Mouse (Mus musculus): ENCODE measurements around the gene Pcdh7.
"Not testable (repeated sequence)": the region's sequence is repeated elsewhere in the genome, so short reads cannot be mapped to it uniquely, and the experiment has no call there.

Pcdh7 gene

GRCm38 (mm10) chr5:57717906-57718875, at the start of gene Pcdh7:
Pcdh7 (plus strand) TSS chr5:57717967.
- DNase-seq (ENCODE audit: low spot score in 2 of 2) = peak; percentile 83 to 86

GRCm38 (mm10) chr5:57676970-57677369, 40.8 kb upstream of the Pcdh7 start:
- not testable (repeated sequence) for DNase-seq (ENCODE audit: low spot score in 2 of 2)

DNA sequence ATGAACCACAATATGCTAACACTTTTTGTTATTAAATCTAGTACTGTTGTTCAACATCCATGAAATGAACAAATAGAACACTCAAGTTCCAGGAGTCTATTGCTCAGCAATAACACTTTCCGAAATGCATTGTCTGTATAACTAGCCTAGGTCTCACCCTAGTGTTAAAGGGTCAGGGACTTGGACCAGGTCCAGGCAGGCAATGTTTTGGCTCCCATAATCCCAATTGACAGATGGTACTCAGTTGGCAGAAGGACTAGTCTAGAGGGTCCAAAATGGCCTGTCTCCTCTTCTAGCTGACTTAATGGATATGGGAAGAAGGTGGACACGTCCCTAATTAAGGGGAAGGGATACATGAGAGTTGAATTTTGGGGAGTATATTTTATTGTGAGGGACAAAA, 9.4 kb upstream of the Pcdh7 start:
- DNase-seq (ENCODE audit: low spot score in 2 of 2) = no peak

DNA sequence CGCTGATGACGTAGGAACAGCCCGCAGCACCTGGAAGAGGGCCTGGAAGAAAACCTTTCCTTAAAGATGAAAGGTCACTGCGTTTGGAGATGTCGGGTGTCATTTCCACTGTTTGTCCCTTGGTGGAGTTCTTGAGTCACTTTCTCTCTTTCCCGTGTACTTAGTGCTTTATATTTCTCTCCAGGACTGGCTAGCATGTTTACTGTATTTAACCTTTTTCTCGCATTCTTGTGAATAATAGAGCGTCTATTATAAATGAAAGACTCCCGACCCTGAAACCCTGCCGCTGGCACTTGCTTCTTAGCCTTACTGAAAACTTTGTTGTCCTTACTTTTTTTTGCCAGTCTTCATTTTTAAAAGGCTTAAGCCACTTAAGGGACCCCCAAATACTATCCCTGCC, 3.8 kb upstream of the Pcdh7 start:
- peak; percentile 37 to 41 for DNase-seq (ENCODE audit: low spot score in 2 of 2)

GRCm38 (mm10) chr5:57714621-57715523, 2.9 kb upstream of the Pcdh7 start:
- DNase-seq (ENCODE audit: low spot score in 2 of 2) = peak; percentile 86 to 90

- peak; percentile 91 to 94 for DNase-seq (ENCODE audit: low spot score in 2 of 2)
These were observed 2.0 kb upstream of the Pcdh7 start for GRCm38 (mm10) chr5:57715524-57716400.

- DNase-seq (ENCODE audit: low spot score in 2 of 2) = peak; percentile 63 to 72
These were observed 1.1 kb upstream of the Pcdh7 start for GRCm38 (mm10) chr5:57716421-57717237.

DNA sequence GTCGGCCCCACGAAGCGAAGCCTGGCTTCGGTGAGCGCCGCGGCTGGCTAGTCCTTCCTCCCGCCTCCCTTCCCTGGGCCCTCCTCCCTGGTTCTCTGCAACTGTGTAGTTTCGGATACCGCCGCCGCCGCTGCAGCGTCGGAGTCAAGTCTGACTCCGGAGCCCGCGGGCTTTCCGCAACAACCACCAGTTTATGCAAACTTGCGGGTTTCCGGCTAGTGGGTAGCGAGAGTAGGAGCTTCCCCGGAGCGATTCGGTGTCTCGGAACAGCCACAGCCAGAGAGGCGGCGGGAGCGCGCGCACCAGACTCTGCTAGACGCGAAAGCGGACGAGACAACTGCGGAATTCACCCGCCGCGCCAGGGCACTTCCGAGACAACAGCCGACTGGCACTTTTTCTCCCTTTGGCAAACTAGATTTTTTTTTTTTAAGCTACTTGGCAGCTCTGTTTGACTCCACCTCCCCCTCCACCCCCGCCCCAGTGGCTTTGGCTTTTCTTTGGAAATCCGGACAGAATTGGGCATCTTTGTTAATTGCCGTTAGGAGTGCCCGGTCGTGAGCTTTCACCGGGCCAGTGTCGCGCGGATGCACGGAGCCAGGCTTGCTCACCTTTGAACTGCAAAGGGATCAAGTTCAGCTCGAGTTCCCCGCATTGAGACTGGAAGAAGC, 395 bp upstream of the Pcdh7 start:
- DNase-seq (ENCODE audit: low spot score in 2 of 2) = peak; percentile 83 to 84

DNA sequence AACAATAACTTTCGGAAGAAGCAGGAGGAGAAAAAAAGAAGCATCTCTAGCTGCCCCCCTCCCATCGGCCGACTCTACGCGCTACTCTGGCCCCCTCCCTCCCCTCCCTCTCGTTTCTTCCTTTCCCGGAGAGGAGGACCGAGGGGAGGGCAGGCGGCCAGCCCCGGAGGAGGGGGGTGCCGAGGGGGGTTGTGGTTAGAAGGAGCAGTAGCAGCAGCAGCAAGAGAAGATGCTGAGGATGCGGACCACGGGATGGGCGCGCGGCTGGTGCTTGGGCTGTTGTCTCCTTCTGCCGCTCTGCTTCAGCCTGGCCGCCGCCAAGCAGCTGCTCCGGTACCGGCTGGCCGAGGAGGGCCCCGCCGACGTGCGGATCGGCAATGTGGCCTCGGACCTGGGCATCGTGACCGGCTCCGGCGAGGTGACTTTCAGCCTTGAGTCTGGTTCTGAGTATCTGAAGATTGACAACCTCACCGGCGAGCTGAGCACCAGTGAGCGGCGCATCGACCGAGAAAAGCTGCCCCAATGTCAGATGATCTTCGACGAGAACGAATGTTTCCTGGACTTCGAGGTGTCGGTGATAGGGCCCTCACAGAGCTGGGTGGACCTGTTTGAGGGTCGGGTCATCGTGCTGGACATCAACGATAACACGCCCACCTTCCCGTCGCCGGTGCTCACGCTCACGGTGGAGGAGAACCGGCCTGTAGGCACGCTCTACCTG, 1.3 kb downstream of the Pcdh7 start:
- DNase-seq (ENCODE audit: low spot score in 2 of 2) = peak; percentile 87

DNA sequence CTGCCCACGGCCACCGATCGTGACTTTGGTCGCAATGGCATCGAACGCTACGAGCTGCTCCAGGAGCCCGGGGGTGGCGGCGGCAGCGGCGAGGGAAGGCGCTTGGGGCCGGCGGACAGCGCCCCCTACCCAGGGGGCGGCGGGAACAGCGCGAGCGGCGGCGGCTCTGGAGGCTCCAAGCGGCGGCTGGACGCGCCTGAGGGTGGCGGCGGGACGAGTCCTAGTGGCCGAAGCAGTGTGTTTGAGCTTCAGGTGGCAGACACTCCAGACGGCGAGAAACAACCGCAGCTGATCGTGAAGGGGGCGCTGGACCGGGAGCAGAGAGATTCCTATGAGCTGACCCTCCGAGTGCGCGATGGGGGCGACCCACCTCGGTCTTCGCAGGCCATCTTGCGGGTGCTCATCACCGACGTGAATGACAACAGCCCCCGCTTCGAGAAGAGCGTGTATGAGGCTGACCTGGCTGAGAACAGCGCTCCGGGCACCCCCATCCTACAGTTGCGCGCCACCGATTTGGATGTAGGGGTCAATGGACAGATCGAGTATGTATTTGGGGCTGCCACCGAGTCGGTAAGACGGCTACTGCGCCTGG, 1.9 kb downstream of the Pcdh7 start:
- DNase-seq (ENCODE audit: low spot score in 2 of 2) = peak; percentile 75 to 82

- DNase-seq (ENCODE audit: low spot score in 2 of 2) = peak in 1 of 2 experiments; percentile 40
These were observed 2.6 kb downstream of the Pcdh7 start for GRCm38 (mm10) chr5:57720206-57720880.

DNA sequence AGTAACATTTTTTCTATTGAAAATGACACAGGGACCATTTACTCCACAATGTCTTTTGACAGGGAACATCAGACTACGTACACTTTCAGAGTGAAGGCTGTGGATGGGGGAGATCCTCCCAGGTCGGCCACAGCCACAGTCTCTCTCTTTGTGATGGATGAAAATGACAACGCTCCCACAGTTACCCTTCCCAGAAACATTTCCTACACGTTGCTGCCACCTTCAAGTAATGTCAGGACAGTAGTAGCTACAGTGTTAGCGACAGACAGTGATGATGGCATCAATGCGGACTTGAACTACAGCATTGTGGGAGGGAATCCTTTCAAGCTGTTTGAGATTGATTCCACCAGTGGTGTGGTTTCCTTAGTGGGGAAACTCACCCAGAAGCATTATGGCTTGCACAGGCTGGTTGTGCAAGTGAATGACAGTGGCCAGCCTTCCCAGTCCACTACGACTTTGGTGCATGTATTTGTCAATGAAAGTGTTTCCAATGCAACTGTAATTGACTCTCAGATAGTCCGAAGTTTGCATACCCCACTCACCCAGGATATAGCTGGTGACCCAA, 3.5 kb downstream of the Pcdh7 start:
- peak in 1 of 2 experiments; percentile 27 for DNase-seq (ENCODE audit: low spot score in 2 of 2)

GRCm38 (mm10) chr5:57721927-57722326, 4.2 kb downstream of the Pcdh7 start:
- DNase-seq (ENCODE audit: low spot score in 2 of 2) = no peak

DNA sequence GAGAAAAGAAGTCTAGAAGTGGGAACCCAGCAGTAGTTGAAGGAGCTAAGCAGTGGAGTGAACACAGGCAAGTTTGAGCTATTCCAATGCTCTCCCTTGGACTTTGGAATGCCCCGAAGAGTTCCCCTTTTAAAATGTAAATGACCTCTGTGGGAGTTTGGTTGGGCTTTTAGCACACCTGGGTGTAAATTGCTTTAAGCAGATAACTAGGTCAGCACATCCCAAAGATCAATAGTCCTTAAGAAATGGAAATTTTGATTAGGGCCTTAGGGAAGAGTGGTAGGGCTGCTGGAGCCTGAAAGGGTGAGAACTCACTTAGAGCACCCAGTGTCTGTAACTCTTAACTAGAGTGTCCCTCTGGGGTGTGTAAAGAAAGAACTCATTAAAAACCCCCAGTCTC, 15.7 kb downstream of the Pcdh7 start:
- DNase-seq (ENCODE audit: low spot score in 2 of 2) = no peak

GRCm38 (mm10) chr5:57735723-57736122, 18.0 kb downstream of the Pcdh7 start:
- DNase-seq (ENCODE audit: low spot score in 2 of 2) = no peak

- no peak for DNase-seq (ENCODE audit: low spot score in 2 of 2)
These were observed 25.2 kb downstream of the Pcdh7 start for GRCm38 (mm10) chr5:57742924-57743323.

GRCm38 (mm10) chr5:57743956-57744661, 26.3 kb downstream of the Pcdh7 start:
- no peak for DNase-seq (ENCODE audit: low spot score in 2 of 2)

Measured in right cerebral cortex, postnatal 10 days (tissue).